Mouse (Mus musculus) left cerebral cortex, postnatal 4 days (tissue): ENCODE data around the gene Vmn2r91. TPM values are rescaled to one million over a fixed set of nuclear protein-coding genes. Genes with fewer than 3 reads are reported as not detected.
"Not testable (repeated sequence)": the region's sequence is repeated elsewhere in the genome, so short reads cannot be mapped to it uniquely, and the experiment has no call there.

Source experiments
- DNase-seq: peaks from one replicate; pipeline ENCODE4 v3.0.0-alpha.2; 2022
- intact Hi-C: fragments of 180-260 bp; cut with DNase I; formaldehyde crosslinking; loops from one replicate; pipeline ENCODE4 v1.15.1; 2025
- total RNA-seq, 2 experiments: library from RNA; stranded (reverse); gene quantifications; 2 replicates each; pipeline ENCODE4 v1.2.3; 2021

Vmn2r91 gene
- total RNA-seq: not detected

GRCm38 (mm10) chr17:18084716-18085115 is at the start of gene Vmn2r91:
Gene Vmn2r91, plus strand, starts transcription at chr17:18085016.
- DNase-seq, intact Hi-C loops: not testable (repeated sequence)

DNA sequence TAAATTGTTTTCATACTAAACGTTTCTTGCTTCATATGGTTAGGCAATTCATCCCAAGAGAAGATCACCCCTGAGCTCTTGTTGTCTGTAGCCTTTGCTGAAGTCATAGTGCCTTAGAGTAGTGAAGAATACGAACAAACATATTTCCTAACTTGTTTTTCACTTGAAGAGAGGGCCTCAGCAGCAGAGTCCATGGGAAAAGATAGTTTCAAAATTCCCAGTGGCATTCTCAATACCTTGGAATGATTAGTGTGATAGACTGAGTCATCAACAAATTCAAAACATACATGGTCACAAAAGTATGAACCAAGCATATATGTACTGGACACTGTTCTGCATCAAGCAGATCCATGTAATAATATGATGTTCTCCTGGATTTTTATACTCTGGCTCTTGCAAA is 35.7 kb upstream of the Vmn2r91 start, which contains the start of gene Vmn2r124:
Vmn2r124 (plus strand) TSS at position 301 of the 400 bp plus-strand sequence.
- DNase-seq: no peak

GRCm38 (mm10) chr17:18095626-18096025 is 10.8 kb downstream of the Vmn2r91 start:
- intact Hi-C loops, DNase-seq: not testable (repeated sequence)

More for the DNA sequence above, 35.7 kb upstream of the Vmn2r91 start, which contains the start of gene Vmn2r124:
- intact Hi-C loops: no loop called here

DNA sequence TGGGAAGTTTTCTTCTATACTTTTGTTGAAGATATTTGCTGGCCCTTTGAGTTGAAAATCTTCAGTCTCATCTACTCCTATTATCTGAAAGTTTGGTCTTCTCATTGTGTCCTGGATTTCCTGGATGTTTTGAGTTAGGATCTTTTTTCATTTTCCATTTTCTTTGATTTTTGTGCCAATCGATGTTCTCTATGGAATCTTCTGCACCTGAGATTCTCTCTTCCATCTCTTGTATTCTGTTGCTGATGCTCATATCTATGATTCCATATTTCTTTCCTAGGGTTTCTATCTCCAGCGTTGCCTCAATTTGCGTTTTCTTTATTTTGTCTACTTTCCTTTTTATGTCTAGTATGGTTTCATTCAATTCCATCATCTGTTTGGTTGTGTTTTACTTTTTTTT is 17.4 kb downstream of the Vmn2r91 start:
- DNase-seq, intact Hi-C loops: not testable (repeated sequence)

DNA sequence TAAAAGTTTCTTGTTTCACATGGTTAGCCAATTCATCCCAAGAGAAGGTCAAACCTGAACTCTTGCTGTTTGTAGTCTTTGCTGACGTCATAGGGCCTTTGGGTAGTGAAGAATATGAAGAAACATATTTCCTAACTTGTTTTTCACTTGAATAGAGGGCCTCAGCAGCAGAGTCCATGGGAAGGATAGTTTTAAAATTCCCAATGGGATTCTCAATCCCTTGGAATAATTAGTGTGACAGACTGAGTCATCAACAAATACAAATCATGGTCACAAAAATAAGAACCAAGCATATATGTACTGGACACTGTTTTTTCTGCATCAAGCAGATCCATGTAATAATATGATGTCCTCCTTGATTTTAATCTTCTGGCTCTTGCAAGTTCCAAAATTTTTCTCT is 66.8 kb downstream of the Vmn2r91 start, which contains the start of gene Vmn2r92:
Vmn2r92 (plus strand) TSS at position 301 of the 400 bp plus-strand sequence.
- intact Hi-C loops, DNase-seq: not testable (repeated sequence)

- DNase-seq, intact Hi-C loops: not testable (repeated sequence)
These were observed 76.4 kb downstream of the Vmn2r91 start for GRCm38 (mm10) chr17:18161194-18161593.

Other genes with a start within 250 kb of the Vmn2r91 start
- under 1 TPM in 1 of 2 experiments, not detected in 1; 0.20 TPM for gene Has1, start 229.8 kb upstream of the Vmn2r91 start, total RNA-seq
- gene Fpr1, start 201.1 kb upstream of the Vmn2r91 start, total RNA-seq: under 1 TPM; 0.26 to 0.28 TPM
- gene Fpr2, start 197.2 kb upstream of the Vmn2r91 start, total RNA-seq: under 1 TPM in 1 of 2 experiments, not detected in 1; 0.40 TPM
- gene Fpr3, start 197.2 kb upstream of the Vmn2r91 start, total RNA-seq: not detected
- gene Fpr-rs4, start 63.3 kb upstream of the Vmn2r91 start, total RNA-seq: not detected
- gene Vmn2r124, start 35.6 kb upstream of the Vmn2r91 start, total RNA-seq: under 1 TPM in 1 of 2 experiments, not detected in 1; 0.10 TPM
- gene Vmn2r92, start 66.9 kb downstream of the Vmn2r91 start, total RNA-seq: not detected
- gene Vmn2r94, start 192.7 kb downstream of the Vmn2r91 start, total RNA-seq: not detected
- gene Vmn2r93, start 213.1 kb downstream of the Vmn2r91 start, total RNA-seq: not detected